Mouse (Mus musculus): ENCODE results near the gene Msantd1.
"Not testable (repeated sequence)": the region's sequence is repeated elsewhere in the genome, so short reads cannot be mapped to it uniquely, and the experiment has no call there.

Gene Msantd1

DNA sequence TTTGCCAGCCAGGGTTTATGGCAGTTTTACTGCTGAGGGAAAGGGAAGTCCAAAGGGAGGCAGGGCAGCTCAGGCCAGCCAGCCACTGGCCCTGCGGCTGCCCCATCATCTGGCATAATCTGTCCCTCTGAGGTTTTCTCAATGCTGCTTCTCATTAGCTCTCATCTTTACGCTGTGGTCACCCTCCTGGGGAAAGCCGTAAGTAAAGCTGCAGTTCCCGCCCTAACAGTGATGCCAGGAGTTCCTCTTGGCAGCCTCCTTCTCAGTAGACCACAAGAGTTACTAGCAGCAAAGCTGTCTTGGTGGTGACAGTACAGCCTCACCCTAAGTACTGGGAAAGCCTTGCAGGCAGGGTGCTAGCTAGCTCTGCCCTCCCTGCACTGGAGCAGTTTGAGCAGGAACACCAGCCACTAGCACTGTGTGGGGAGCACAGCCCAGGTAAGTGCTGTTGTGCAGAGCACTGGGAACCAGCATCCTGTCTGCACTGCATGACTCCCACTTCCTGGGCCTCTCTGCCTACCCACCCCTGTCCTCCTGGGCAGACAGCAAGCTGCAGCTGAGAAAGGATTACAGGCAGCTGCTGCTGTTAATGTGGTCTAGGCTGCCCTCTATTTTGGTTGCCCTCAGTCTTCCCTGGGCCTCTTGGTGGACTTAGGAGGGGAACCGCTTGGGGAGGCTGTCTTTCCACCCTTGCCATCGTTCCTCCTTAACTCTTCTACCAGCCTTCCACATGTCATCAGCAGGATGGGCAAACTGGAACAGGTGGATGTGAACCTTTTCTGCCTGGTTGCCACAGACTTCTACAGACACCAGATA, at the start of gene Msantd1:
Gene Msantd1 (plus strand): TSS at position 103 of the 816 bp plus-strand sequence.
- no peak for DNase-seq (ENCODE audit: low spot score)

DNA sequence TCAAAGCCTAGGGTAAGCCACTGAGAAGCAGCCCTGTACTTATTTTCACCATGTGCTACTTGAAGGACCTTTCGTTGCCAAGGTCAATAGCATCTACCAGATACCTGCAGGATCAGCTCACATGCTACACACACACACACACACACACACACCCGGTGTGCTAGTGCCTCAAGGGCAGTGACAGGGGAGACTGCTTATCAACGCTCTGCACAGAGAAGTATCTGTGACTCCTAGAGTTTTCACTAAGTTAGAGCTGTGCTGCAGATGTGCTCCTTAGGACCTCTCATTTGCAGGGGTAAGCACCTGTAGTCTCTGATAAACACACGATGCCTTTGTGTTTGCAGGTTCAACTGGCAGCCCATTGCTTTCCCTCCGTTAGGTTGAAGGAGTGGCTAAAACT, 42.4 kb upstream of the Msantd1 start:
- DNase-seq (ENCODE audit: low spot score), result no peak

DNA sequence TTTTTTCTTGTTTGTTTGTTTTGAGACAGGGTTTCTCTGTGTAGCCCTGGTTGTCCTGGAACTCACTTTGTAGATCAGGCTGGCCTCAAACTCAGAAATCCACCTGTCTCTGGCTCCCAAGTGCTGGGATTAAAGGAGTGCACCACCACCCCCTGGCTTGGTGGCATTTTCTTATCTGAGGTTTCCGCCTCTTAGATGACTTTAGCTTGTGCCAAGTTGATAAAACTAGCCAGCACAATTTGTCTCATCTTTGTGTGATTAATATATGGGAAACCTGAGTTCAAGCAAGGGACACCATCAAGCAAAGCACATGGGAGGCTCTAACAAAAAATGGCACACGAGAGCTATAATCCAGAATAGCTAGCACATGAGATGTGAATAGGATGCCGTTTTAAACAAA, 27.5 kb upstream of the Msantd1 start:
- not testable (repeated sequence) for DNase-seq (ENCODE audit: low spot score)

DNA sequence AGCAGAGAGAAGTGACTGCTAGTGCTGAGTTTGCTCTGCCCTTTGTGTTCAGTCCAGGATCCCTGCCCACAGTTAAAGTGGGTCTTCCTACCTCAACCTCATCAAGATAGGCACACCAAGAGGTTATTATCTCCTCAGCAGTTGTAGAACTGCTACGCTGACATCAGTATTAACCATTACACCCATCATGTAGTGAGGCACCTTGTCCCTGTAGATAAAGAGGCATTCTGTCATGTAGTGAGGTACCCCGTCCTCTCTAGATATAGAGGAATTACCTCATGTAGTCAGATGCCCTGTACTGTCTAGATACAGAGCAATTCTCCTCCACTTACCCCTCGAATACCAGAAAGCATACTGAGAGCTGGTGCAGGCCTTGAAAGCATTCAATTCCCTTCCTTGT, 26.8 kb upstream of the Msantd1 start:
- no peak for DNase-seq (ENCODE audit: low spot score)

DNA sequence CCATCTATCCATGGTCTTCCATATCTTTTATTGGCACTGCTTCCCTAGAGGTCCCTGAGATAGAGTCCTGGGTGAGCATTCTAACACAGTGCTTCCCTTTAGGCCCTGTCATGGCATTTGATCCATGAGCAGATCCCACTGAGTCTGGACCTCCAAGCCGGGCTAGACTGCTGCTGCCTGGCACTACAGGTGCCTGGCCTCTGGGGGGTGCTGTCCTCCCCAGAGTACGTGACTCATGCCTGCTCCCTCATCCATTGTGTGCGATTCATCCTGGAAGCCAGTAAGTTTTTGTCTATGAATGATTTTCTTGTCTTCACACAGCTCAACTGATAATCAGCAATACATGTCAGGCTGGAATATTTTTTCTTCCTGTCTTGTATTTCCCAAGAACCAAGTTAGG, 22.6 kb upstream of the Msantd1 start:
- DNase-seq (ENCODE audit: low spot score), result no peak

DNA sequence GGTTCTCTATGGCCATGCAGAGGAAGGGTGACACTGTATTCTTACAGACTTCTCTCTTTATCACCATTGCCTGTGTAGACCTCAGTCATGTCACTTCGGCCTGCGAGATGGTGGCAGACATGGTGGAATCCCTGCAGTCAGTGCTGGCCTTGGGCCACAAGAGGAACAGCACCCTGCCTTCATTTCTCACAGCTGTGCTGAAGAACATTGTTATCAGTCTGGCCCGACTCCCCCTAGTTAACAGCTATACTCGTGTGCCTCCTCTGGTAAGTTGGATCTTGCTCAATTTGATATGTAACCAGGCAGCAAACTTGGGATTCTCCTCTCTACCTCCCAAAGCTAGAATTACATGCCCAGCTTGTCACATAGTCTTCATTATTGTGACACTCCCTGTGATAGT, 18.6 kb upstream of the Msantd1 start:
- DNase-seq (ENCODE audit: low spot score), result no peak

DNA sequence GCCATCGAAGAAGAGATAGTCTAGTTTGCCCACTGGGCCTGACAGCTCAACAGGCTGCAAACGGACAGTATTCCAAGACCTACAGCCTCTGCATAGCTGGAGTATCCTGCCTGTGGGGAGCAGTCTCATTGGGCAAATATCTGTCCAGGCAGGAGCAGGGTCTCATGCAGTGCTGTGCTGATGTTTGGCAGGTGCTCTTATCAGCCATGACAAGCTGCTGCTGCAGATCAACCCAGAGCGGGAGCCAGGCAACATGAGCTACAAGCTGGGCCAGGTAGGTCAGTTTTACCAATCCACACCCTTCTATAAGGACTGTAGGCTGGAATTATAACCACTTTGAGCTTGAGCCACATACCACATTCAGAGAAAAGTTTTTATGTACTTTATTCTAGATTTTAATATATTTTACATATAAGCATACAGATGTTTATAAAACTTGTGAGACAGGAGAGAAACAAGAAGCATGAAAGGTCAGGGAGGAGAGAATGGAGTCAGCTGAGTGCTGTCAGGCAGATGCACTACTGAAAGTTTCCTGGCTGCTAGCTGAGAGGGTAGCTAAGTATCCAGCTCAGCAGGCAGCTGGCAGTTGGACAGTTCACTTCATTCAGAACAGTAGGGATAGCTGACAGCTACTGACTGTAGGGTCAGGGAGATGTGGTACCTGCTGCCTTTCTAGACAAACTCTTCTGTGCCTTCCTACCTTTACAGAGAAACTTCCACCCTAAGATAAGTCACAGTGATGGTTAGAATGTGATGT, 10.9 kb upstream of the Msantd1 start:
- no peak for DNase-seq (ENCODE audit: low spot score)

DNA sequence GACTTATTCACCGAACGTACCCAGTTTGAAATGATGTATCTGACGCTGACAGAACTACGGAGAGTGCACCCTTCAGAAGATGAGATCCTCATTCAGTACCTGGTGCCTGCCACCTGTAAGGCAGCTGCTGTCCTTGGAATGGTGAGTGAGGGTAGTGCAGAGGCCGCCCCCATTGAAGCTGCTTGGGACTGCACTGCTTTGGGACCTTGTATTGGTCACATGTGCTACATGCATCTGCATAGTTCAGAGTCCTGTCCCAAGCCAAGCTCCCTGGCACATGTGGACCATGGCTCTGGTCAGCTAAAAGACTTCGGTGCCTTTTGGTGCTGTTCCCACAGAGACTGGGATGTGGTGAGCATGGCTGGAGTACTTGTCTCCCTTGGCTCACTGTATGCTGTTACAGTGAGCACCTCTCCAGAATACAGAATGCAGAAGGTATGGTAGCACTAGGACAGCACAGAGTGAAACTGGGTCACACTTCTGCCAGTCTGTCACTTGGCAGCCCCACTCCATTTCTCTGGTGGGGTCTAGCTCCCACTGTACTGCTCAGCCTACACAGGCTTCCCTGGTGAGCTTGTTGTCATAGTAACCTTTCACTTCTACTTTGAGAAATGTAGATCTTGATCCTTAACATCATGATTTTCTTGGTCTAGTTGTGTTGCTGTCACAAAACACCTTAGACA, 7.9 kb upstream of the Msantd1 start:
- no peak for DNase-seq (ENCODE audit: low spot score)

DNA sequence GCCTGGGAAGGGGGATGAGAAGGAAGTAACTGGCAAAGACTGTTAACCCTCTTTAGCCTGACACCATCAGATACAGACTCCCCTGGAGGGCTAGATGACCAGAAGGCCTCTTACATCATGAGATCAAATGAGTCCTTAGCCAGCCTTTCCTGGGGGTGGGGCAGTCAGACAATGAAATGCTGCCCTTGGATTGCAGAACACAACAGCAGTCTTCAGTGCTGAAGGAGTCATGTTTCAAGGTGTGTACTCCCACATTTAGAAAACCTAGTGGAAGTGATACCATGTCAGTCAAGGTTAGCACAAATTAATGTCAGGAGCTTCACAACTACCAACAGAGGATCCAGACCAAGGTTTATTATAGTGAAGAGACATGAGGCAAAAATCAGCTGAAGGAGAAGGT, 5.4 kb upstream of the Msantd1 start:
- DNase-seq (ENCODE audit: low spot score), result no peak

DNA sequence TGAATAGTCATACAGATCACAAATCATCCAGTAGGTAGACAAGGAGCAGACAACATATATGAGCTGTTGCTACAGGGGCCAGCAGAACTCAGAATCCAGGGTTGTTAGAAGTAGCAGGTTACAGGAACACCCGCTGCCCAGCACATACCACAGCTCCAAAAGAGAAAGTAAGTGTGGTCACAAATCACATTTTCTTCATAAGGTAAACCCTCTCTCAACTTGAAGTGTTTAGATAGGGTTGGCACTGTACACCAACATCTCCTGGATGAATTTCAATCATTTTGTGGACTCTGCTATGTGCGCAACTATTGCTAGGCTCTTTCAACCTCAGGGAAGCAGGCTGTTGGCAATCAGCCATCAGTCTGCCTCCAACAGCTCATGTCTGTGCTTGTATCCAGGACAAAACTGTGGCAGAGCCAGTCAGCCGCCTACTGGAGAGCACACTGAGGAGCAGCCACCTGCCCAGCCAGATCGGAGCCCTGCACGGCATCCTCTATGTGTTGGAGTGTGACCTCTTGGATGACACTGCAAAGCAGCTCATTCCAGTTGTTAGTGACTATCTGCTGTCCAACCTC, 4.9 kb upstream of the Msantd1 start:
- no peak for DNase-seq (ENCODE audit: low spot score)

DNA sequence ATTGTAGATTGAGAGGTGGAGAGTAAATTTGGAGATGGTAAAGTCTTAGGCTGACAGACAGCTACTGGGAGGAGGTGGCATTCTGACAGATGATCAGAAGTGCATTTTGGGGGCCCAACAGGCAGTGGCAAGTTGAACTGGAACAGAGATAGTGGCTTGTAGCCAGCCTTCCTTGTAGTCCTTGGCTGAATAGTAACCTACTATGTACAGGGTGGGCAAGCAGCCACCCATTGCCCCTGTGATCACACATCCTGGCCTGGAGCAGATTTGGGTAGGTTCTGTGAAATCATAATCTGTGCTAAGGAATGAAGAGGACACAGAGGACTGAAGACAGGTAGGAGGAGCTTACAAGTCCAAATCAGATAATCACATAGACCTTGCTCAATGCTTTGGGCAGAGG, 3.4 kb upstream of the Msantd1 start:
- DNase-seq (ENCODE audit: low spot score), result no peak

DNA sequence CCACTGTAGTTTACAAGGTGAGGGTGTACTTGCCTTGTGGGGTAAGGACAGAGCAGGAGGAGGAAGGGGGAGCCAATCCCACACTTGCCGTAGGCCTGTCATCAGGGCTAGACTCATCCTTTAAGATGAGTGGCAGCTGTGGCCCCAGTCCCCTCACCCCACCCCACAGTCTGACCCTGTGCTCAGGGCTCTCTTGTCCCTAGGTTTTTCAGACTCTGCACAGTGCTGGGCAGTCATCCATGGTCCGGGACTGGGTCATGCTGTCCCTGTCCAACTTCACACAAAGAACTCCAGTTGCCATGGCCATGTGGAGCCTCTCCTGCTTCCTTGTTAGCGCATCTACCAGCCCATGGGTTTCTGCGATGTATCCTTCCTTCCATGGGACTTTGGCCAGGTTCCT, 582 bp upstream of the Msantd1 start:
- DNase-seq (ENCODE audit: low spot score), result no peak

DNA sequence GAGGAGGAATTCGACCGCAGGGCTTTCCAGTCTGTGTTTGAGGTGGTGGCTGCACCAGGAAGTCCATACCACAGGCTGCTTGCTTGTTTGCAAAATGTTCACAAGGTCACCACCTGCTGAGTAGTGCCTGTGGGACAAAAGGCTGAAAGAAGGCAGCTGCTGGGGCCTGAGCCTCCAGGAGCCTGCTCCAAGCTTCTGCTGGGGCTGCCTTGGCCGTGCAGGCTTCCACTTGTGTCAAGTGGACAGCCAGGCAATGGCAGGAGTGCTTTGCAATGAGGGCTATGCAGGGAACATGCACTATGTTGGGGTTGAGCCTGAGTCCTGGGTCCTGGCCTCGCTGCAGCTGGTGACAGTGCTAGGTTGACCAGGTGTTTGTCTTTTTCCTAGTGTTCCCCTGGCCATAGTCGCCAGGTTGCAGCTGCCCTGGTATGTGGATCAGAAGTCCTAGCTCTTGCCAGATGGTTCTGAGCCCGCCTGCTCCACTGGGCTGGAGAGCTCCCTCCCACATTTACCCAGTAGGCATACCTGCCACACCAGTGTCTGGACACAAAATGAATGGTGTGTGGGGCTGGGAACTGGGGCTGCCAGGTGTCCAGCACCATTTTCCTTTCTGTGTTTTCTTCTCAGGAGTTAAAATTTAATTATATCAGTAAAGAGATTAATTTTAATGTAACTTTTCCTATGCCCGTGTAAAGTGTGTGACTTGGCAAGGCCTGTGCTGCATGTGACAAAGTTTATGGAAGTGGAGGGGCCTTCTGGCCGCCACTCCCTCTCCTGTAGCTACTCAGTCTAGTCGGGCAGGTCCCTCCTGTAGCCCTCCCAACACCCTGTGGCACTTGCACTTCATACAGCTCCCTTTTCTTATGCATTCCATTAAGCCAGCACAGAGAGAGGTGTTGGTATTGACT, 1.2 kb downstream of the Msantd1 start:
- DNase-seq (ENCODE audit: low spot score), result no peak

DNA sequence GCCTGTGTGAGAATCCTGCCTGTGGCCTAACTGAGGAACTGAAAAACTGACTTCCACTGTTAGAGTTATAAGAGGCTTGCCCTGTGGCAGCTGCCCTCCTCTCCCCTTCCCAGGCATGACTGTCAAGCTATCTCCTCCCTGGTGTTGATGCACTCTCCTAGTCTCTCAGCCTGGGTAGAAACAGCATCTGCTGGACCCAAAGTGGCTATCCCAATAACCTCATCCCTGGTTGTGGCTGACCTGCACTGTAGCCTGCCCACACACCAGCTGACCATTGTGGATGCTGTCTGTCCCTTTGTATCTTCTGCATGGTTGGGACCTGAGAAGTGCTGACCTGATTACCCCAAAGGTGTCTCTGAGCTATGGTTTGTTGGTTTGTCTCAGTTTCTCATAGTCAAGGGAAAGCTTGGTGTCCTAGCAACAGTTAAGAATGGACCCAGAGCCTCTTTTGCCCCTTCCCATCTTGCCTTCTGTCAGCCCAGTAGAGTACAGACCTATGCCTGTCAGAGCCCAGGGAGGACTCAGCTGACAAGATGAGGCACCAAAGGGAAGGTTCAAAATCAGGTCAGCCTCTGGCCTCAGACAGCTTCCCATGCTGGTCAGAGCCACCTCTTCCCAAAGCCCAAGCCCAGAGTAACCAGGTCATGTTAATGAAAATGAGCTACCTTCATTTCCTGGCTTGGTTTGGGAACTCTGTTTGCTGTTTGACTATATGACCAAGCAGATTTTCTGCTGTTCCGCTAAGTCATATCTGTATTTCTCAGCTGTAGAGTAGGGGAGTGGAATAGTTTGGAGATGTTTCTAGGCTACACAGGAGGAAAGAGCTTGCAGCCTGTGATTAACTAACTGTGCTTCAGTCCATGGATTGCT, 2.1 kb downstream of the Msantd1 start:
- DNase-seq (ENCODE audit: low spot score), result no peak

DNA sequence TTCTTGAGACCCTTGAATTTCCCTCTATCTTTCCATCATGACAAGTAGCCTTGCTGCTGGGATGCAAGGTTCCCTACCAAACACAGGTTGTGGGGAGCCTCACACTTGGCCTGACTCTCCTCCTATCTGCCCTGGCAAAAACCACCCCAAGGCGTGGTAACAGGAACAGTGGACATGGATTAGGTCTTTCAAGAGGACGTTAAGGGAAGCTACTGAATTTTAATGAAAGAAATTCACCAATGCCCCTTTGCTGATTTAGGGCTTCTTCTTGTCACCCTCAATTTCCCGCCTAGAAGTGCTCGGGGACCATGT, 2.6 kb downstream of the Msantd1 start:
- DNase-seq (ENCODE audit: low spot score), result no peak

DNA sequence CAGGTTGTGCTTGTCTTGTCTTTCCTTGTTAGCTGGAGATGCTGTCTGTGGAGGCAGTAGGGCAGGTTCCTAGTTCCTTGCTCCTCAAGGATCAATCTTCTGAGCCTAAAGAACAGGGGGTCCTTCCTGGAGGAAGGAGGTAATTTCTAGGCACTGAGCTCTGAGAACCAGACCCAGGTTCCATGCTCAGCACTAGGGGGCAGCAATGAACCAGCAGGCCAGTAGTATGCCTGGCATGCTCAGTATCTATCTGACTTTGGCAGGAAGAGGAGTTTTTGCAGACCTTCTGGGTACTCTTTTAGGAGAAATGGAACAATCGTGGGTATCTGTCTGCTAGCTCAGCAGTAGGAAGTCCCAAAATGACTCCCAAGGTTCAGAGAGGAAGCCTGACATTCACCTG, 8.0 kb downstream of the Msantd1 start:
- DNase-seq (ENCODE audit: low spot score), result peak; percentile 19

DNA sequence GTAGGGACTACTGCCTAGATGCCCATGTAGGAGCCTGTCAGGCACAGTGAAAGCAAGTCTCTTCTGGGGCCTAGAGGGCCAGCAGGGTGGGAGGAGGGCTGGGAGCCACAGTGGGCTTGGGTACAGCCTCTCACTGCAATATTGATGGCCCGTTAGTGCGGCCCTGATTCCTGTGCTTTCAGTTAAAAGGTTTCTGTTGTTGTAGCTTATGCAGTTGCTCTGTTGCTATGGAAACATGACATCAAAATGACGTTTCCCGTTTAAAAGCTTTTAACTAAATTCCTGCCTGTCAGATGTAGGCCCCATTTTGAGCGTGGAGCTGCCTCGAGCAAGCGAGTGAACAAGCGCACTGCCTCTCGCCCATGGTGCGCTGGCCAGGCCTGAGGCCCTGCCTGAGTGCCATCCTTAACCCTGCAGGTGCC, 9.4 kb downstream of the Msantd1 start:
- DNase-seq (ENCODE audit: low spot score), result no peak

DNA sequence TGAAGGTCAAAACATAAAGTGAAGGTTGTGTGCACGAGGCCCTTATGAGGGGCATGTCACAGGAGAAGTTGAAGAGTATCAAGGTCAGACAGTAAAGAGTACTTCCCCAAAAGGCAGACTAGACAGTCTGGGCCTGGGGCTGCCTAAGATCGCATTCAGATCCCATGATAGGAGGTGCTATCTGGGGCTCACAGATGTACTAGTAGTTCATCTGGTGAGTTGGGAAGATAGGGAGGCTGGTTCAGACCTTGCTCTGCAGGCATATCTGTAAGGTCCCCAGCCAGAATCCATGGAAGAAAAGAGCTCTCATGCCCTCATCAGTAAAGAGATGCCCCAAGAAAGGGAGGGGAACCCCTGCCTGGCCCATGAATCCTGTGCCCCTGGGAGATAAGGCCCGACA, 11.0 kb downstream of the Msantd1 start:
- no peak for DNase-seq (ENCODE audit: low spot score)

DNA sequence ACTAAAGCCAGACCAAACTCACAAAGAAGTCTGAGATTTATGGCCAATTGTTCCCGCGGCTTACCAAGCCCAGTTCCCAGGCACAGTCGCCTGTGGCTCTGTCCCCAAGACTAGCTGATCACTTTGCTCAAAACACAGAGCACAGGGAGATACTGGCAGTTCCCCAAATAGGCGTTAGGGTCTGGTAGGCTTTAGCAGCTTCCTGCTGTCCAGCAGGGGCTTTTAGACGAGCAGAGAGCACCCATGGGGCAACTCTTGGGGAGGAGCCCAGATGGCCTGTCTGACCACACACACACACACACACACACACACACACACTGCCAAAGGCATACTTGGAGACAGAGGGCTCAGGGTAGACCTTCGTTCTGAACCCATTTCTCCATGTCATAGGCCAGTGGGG, 14.7 kb downstream of the Msantd1 start:
- no peak for DNase-seq (ENCODE audit: low spot score)

DNA sequence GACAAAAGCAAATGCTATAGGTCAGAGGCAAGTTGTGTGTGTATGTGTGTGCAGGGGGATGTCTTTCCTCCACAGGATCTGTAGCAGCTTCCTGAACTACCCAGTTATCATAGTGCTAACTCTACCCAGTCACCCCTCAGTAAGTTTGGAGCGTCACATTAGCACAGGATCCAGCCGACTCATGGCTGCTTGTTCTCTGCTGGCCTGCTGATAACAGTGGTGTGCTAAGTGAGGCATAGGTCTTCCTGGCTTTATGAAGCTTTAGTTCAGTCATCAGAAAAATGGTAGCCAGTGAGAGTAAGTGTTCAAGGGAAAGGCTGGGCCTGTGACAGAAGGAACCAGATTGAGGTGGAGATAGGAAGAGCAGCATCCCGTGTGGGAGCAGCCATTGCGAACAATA, 16.1 kb downstream of the Msantd1 start:
- DNase-seq (ENCODE audit: low spot score), result no peak

DNA sequence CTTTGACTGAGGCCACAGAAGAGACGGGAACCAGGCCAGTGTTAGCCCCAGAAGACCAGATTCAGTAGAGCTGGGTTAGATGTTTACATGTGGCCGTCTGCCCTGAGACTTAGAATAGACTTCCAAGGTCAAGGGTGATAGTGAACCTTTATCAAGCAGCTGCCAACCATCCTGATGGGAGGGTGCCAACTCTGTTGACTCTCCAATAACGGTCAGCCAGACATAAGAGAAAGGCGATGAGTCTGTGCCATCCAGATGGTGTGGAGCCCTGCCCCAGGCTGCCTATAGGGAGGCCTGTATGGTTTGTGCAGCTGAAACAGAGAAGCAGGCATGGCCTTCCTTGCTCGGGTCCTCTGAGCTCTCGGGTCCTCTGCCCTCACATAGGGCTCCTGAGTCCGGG, 16.7 kb downstream of the Msantd1 start:
- no peak for DNase-seq (ENCODE audit: low spot score)
